Mouse (Mus musculus): ENCODE results near the gene Lonp2. TPM values are rescaled to one million over a fixed set of nuclear protein-coding genes. Genes with fewer than 3 reads are reported as not detected.

The Lonp2 gene
- polyA plus RNA-seq, 1 experiment from 2014 or later = 76.8 TPM

GRCm38 (mm10) chr8:86730860-86731259 is 107.0 kb downstream of the Lonp2 start:
- no peaks in the 10 kb centered on the region for H3K36me3 ChIP-seq (ENCODE audit: control insufficient read depth, insufficient read depth, low read length)
- 96% methylated on average over 1 of the region's 1 CpGs for WGBS
- DNase-seq (ENCODE audit: low spot score, missing footprints) = no peak
- H3K27me3 ChIP-seq (ENCODE audit: control insufficient read depth, insufficient read depth, low read length) = no peaks in the 10 kb centered on the region
- no peak for ATAC-seq (ENCODE audit: low FRiP score)
- H3K27ac ChIP-seq (ENCODE audit: low read depth, low read length) = no peak overlapping the region
- peaks cover 7% of the 10 kb centered on the region for H3K4me1 ChIP-seq (ENCODE audit: control insufficient read depth, insufficient read depth, low read length)
- H3K9me3 ChIP-seq (ENCODE audit: control insufficient read depth, low read length) = no peaks in the 10 kb centered on the region
- H3K9ac ChIP-seq (ENCODE audit: low read length) = no peak overlapping the region
- no peak overlapping the region for H3K4me3 ChIP-seq (ENCODE audit: low read depth, low read length)
- no peak overlapping the region for H3K4me2 ChIP-seq

- DNase-seq (ENCODE audit: low spot score, missing footprints) (no peak), ATAC-seq (ENCODE audit: low FRiP score) (no peak)
- 84% methylated on average over 4 of the region's 4 CpGs for WGBS
Observed at GRCm38 (mm10) chr8:86734171-86734570, 110.3 kb downstream of the Lonp2 start.

GRCm38 (mm10) chr8:86734954-86735353 is 111.1 kb downstream of the Lonp2 start:
- no peaks in the 10 kb centered on the region for H3K27me3 ChIP-seq (ENCODE audit: control insufficient read depth, insufficient read depth, low read length)
- ATAC-seq (ENCODE audit: low FRiP score) = no peak
- 76% methylated on average over 1 of the region's 1 CpGs for WGBS

More at GRCm38 (mm10) chr8:86734171-86734570, 110.3 kb downstream of the Lonp2 start:
- Histone ChIP-seq H3K4me1 (ENCODE audit: control insufficient read depth, insufficient read depth, low read length) (peaks cover 7% of the 10 kb centered on the region; the same call in 1 of the 2 replicates), H3K36me3 (ENCODE audit: control insufficient read depth, insufficient read depth, low read length) (no peaks in the 10 kb centered on the region), H3K4me2 (no peak overlapping the region), H3K27me3 (ENCODE audit: control insufficient read depth, insufficient read depth, low read length) (no peaks in the 10 kb centered on the region), H3K9ac (ENCODE audit: low read length) (no peak overlapping the region), H3K9me3 (ENCODE audit: control insufficient read depth, low read length) (no peaks in the 10 kb centered on the region), H3K4me3 (ENCODE audit: low read depth, low read length) (no peak overlapping the region), H3K27ac (ENCODE audit: low read depth, low read length) (no peak overlapping the region)

GRCm38 (mm10) chr8:86735446-86736111 is 111.7 kb downstream of the Lonp2 start:
- WGBS = 67% methylated on average over 3 of the region's 3 CpGs
- Histone ChIP-seq H3K27ac (ENCODE audit: low read depth, low read length) (no peak overlapping the region), H3K9me3 (ENCODE audit: control insufficient read depth, low read length) (no peaks in the 10 kb centered on the region), H3K27me3 (ENCODE audit: control insufficient read depth, insufficient read depth, low read length) (no peaks in the 10 kb centered on the region), H3K4me2 (no peak overlapping the region), H3K9ac (ENCODE audit: low read length) (no peak overlapping the region), H3K4me3 (ENCODE audit: low read depth, low read length) (no peak overlapping the region), H3K4me1 (ENCODE audit: control insufficient read depth, insufficient read depth, low read length) (peaks cover 7% of the 10 kb centered on the region; the same call in 1 of the 2 replicates), H3K36me3 (ENCODE audit: control insufficient read depth, insufficient read depth, low read length) (no peaks in the 10 kb centered on the region)
- DNase-seq (ENCODE audit: low spot score, missing footprints) (no peak), ATAC-seq (ENCODE audit: low FRiP score) (no peak)

More at GRCm38 (mm10) chr8:86734954-86735353, 111.1 kb downstream of the Lonp2 start:
- Histone ChIP-seq H3K4me2 (no peak overlapping the region), H3K9ac (ENCODE audit: low read length) (no peak overlapping the region), H3K36me3 (ENCODE audit: control insufficient read depth, insufficient read depth, low read length) (no peaks in the 10 kb centered on the region), H3K4me1 (ENCODE audit: control insufficient read depth, insufficient read depth, low read length) (peaks cover 7% of the 10 kb centered on the region; the same call in 1 of the 2 replicates), H3K4me3 (ENCODE audit: low read depth, low read length) (no peak overlapping the region), H3K27ac (ENCODE audit: low read depth, low read length) (no peak overlapping the region), H3K9me3 (ENCODE audit: control insufficient read depth, low read length) (no peaks in the 10 kb centered on the region)
- DNase-seq (ENCODE audit: low spot score, missing footprints) = no peak

GRCm38 (mm10) chr8:86740899-86741298 is 117.1 kb downstream of the Lonp2 start:
- DNase-seq (ENCODE audit: low spot score, missing footprints) (no peak), ATAC-seq (ENCODE audit: low FRiP score) (no peak)
- H3K4me2 ChIP-seq = no peak overlapping the region
- no peak overlapping the region for H3K4me3 ChIP-seq (ENCODE audit: low read depth, low read length)
- no peak overlapping the region for H3K9ac ChIP-seq (ENCODE audit: low read length)
- no peak overlapping the region for H3K27ac ChIP-seq (ENCODE audit: low read depth, low read length)
- no peaks in the 10 kb centered on the region for H3K9me3 ChIP-seq (ENCODE audit: control insufficient read depth, low read length)
- H3K27me3 ChIP-seq (ENCODE audit: control insufficient read depth, insufficient read depth, low read length) = no peaks in the 10 kb centered on the region
- no peaks in the 10 kb centered on the region for H3K36me3 ChIP-seq (ENCODE audit: control insufficient read depth, insufficient read depth, low read length)
- H3K4me1 ChIP-seq (ENCODE audit: control insufficient read depth, insufficient read depth, low read length) = peaks cover 11% of the 10 kb centered on the region

- Histone ChIP-seq H3K27me3 (ENCODE audit: control insufficient read depth, insufficient read depth, low read length) (no peaks in the 10 kb centered on the region), H3K27ac (ENCODE audit: low read depth, low read length) (no peak overlapping the region), H3K4me1 (ENCODE audit: control insufficient read depth, insufficient read depth, low read length) (peaks cover 12% of the 10 kb centered on the region), H3K4me3 (ENCODE audit: low read depth, low read length) (no peak overlapping the region), H3K9me3 (ENCODE audit: control insufficient read depth, low read length) (no peaks in the 10 kb centered on the region), H3K4me2 (no peak overlapping the region), H3K36me3 (ENCODE audit: control insufficient read depth, insufficient read depth, low read length) (no peaks in the 10 kb centered on the region), H3K9ac (ENCODE audit: low read length) (no peak overlapping the region)
- DNase-seq (ENCODE audit: low spot score, missing footprints) = no peak
- ATAC-seq (ENCODE audit: low FRiP score) = no peak
Observed at GRCm38 (mm10) chr8:86741627-86742026, 117.8 kb downstream of the Lonp2 start.

GRCm38 (mm10) chr8:86742605-86743345 is 118.9 kb downstream of the Lonp2 start:
- 86% methylated on average over 7 of the region's 7 CpGs for WGBS
- no peak for ATAC-seq (ENCODE audit: low FRiP score)
- Histone ChIP-seq H3K27ac (ENCODE audit: low read depth, low read length) (no peak overlapping the region), H3K27me3 (ENCODE audit: control insufficient read depth, insufficient read depth, low read length) (no peaks in the 10 kb centered on the region), H3K4me2 (no peak overlapping the region), H3K9me3 (ENCODE audit: control insufficient read depth, low read length) (no peaks in the 10 kb centered on the region), H3K36me3 (ENCODE audit: control insufficient read depth, insufficient read depth, low read length) (no peaks in the 10 kb centered on the region), H3K9ac (ENCODE audit: low read length) (no peak overlapping the region), H3K4me3 (ENCODE audit: low read depth, low read length) (no peak overlapping the region), H3K4me1 (ENCODE audit: control insufficient read depth, insufficient read depth, low read length) (peaks cover 17% of the 10 kb centered on the region)
- peak; percentile 76 for DNase-seq (ENCODE audit: low spot score, missing footprints)

- DNase-seq (ENCODE audit: low spot score, missing footprints) = no peak
- Histone ChIP-seq H3K4me3 (ENCODE audit: low read depth, low read length) (peak overlapping the region; percentile 94), H3K36me3 (ENCODE audit: control insufficient read depth, insufficient read depth, low read length) (no peaks in the 10 kb centered on the region), H3K27me3 (ENCODE audit: control insufficient read depth, insufficient read depth, low read length) (no peaks in the 10 kb centered on the region), H3K9me3 (ENCODE audit: control insufficient read depth, low read length) (no peaks in the 10 kb centered on the region), H3K27ac (ENCODE audit: low read depth, low read length) (peak overlapping the region; percentile 95), H3K4me1 (ENCODE audit: control insufficient read depth, insufficient read depth, low read length) (peaks cover 17% of the 10 kb centered on the region), H3K4me2 (peak overlapping the region; percentile 73), H3K9ac (ENCODE audit: low read length) (peak overlapping the region; percentile 99)
- 5% methylated on average over 18 of the region's 18 CpGs for WGBS
- ATAC-seq (ENCODE audit: low FRiP score) = no peak
Observed at GRCm38 (mm10) chr8:86744313-86745220, 120.7 kb downstream of the Lonp2 start.
